Mouse (Mus musculus): ENCODE measurements around the gene Etfa. TPM values are rescaled to one million over a fixed set of nuclear protein-coding genes. Genes with fewer than 3 reads are reported as not detected.

Gene Etfa
- polyA plus RNA-seq, 1 experiment from 2014 or later: 396 TPM

- Histone ChIP-seq H3K4me2 (ENCODE audit: low read length) (no peak overlapping the region), H3K4me3 (ENCODE audit: control insufficient read depth in 1 of 2, insufficient read depth in 1 of 2, low read depth in 1 of 2, low read length in 2 of 2) (no peak overlapping the region), H3K9ac (ENCODE audit: low read length) (no peak overlapping the region), H3K4me1 (ENCODE audit: control insufficient read depth in 2 of 2, insufficient read depth in 2 of 2, low read length in 2 of 2) (peaks cover 4% of the 10 kb centered on the region in 2 experiments; a peak in 1 of 4 replicates), H3K36me3 (ENCODE audit: control insufficient read depth, insufficient read depth, low read length) (no peaks in the 10 kb centered on the region), H3K27me3 (ENCODE audit: control insufficient read depth, insufficient read depth, low read length) (0 out of 2 replicates have a peak, but pooled peaks cover 9% of the 10 kb centered on the region), H3K27ac (replicated peaks in 1 of 2; ENCODE audit: control insufficient read depth in 1 of 2, insufficient read depth in 1 of 2, low read depth in 2 of 2, low read length in 2 of 2) (no peak overlapping the region), H3K9me3 (ENCODE audit: control insufficient read depth, low read length) (no peaks in the 10 kb centered on the region)
- 85% methylated on average over 5 of the region's 5 CpGs for WGBS
- ATAC-seq (ENCODE audit: insufficient number of reproducible peaks, insufficient read depth, low FRiP score, low read depth): no peak
Measured at GRCm38 (mm10) chr9:55433875-55434274, 78.2 kb downstream of the Etfa start.

- 55% methylated on average over 14 of the region's 14 CpGs for WGBS
- Histone ChIP-seq H3K27ac (replicated peaks in 1 of 2; ENCODE audit: control insufficient read depth in 1 of 2, insufficient read depth in 1 of 2, low read depth in 2 of 2, low read length in 2 of 2) (no peak overlapping the region), H3K9ac (ENCODE audit: low read length) (no peak overlapping the region), H3K36me3 (ENCODE audit: control insufficient read depth, insufficient read depth, low read length) (no peaks in the 10 kb centered on the region), H3K9me3 (ENCODE audit: control insufficient read depth, low read length) (no peaks in the 10 kb centered on the region), H3K4me3 (ENCODE audit: control insufficient read depth in 1 of 2, insufficient read depth in 1 of 2, low read depth in 1 of 2, low read length in 2 of 2) (no peak overlapping the region), H3K27me3 (ENCODE audit: control insufficient read depth, insufficient read depth, low read length) (0 out of 2 replicates have a peak, but pooled peaks cover 9% of the 10 kb centered on the region), H3K4me2 (ENCODE audit: low read length) (no peak overlapping the region), H3K4me1 (ENCODE audit: control insufficient read depth in 2 of 2, insufficient read depth in 2 of 2, low read length in 2 of 2) (peaks cover 4% of the 10 kb centered on the region in 2 experiments; a peak in 1 of 4 replicates)
- ATAC-seq (ENCODE audit: insufficient number of reproducible peaks, insufficient read depth, low FRiP score, low read depth): no peak
Measured at GRCm38 (mm10) chr9:55432306-55433289, 79.4 kb downstream of the Etfa start.

- Histone ChIP-seq H3K4me3 (ENCODE audit: control insufficient read depth in 1 of 2, insufficient read depth in 1 of 2, low read depth in 1 of 2, low read length in 2 of 2) (0 out of 4 replicates have a peak overlapping the region, but pooled peaks of 1 of the 2 experiments have one; percentile 1), H3K9me3 (ENCODE audit: control insufficient read depth, low read length) (no peaks in the 10 kb centered on the region), H3K4me2 (ENCODE audit: low read length) (peak overlapping the region; percentile 51)
Measured at GRCm38 (mm10) chr9:55430133-55430532, 81.9 kb downstream of the Etfa start.

GRCm38 (mm10) chr9:55429242-55429975 lies 82.6 kb downstream of the Etfa start:
- H3K9me3 ChIP-seq (ENCODE audit: control insufficient read depth, low read length): no peaks in the 10 kb centered on the region
- ATAC-seq (ENCODE audit: insufficient number of reproducible peaks, insufficient read depth, low FRiP score, low read depth): no peak
- H3K27me3 ChIP-seq (ENCODE audit: control insufficient read depth, insufficient read depth, low read length): 0 out of 2 replicates have a peak, but pooled peaks cover 9% of the 10 kb centered on the region
- no peaks in the 10 kb centered on the region for H3K36me3 ChIP-seq (ENCODE audit: control insufficient read depth, insufficient read depth, low read length)
- H3K27ac ChIP-seq (replicated peaks in 1 of 2; ENCODE audit: control insufficient read depth in 1 of 2, insufficient read depth in 1 of 2, low read depth in 2 of 2, low read length in 2 of 2): no peak overlapping the region
- H3K4me2 ChIP-seq (ENCODE audit: low read length): peak overlapping the region; percentile 51; the same call in 1 of the 2 replicates
- H3K4me1 ChIP-seq (ENCODE audit: control insufficient read depth in 2 of 2, insufficient read depth in 2 of 2, low read length in 2 of 2): peaks cover 4% of the 10 kb centered on the region in 2 experiments; a peak in 1 of 4 replicates
- H3K9ac ChIP-seq (ENCODE audit: low read length): no peak overlapping the region
- WGBS: 31% methylated on average over 12 of the region's 12 CpGs
- H3K4me3 ChIP-seq (ENCODE audit: control insufficient read depth in 1 of 2, insufficient read depth in 1 of 2, low read depth in 1 of 2, low read length in 2 of 2): no peak overlapping the region

More at GRCm38 (mm10) chr9:55430133-55430532, 81.9 kb downstream of the Etfa start:
- H3K27me3 ChIP-seq (ENCODE audit: control insufficient read depth, insufficient read depth, low read length): 0 out of 2 replicates have a peak, but pooled peaks cover 9% of the 10 kb centered on the region
- H3K36me3 ChIP-seq (ENCODE audit: control insufficient read depth, insufficient read depth, low read length): no peaks in the 10 kb centered on the region
- 13% methylated on average over 20 of the region's 20 CpGs for WGBS
- no peak overlapping the region for H3K27ac ChIP-seq (replicated peaks in 1 of 2; ENCODE audit: control insufficient read depth in 1 of 2, insufficient read depth in 1 of 2, low read depth in 2 of 2, low read length in 2 of 2)
- peaks cover 4% of the 10 kb centered on the region in 2 experiments; a peak in 1 of 4 replicates for H3K4me1 ChIP-seq (ENCODE audit: control insufficient read depth in 2 of 2, insufficient read depth in 2 of 2, low read length in 2 of 2)
- no peak overlapping the region; the same call in 1 of the 2 replicates for H3K9ac ChIP-seq (ENCODE audit: low read length)
- ATAC-seq (ENCODE audit: insufficient number of reproducible peaks, insufficient read depth, low FRiP score, low read depth): no peak

- Histone ChIP-seq H3K9me3 (ENCODE audit: control insufficient read depth, low read length) (0 out of 2 replicates have a peak, but pooled peaks cover 11% of the 10 kb centered on the region), H3K27me3 (ENCODE audit: control insufficient read depth, insufficient read depth, low read length) (0 out of 2 replicates have a peak, but pooled peaks cover 8% of the 10 kb centered on the region), H3K4me1 (ENCODE audit: control insufficient read depth in 2 of 2, insufficient read depth in 2 of 2, low read length in 2 of 2) (peaks cover 4% of the 10 kb centered on the region in 2 experiments; a peak in 1 of 4 replicates), H3K27ac (replicated peaks in 1 of 2; ENCODE audit: control insufficient read depth in 1 of 2, insufficient read depth in 1 of 2, low read depth in 2 of 2, low read length in 2 of 2) (no peak overlapping the region), H3K4me2 (ENCODE audit: low read length) (no peak overlapping the region), H3K36me3 (ENCODE audit: control insufficient read depth, insufficient read depth, low read length) (no peaks in the 10 kb centered on the region), H3K9ac (ENCODE audit: low read length) (no peak overlapping the region), H3K4me3 (ENCODE audit: control insufficient read depth in 1 of 2, insufficient read depth in 1 of 2, low read depth in 1 of 2, low read length in 2 of 2) (no peak overlapping the region)
- WGBS: 55% methylated on average over 7 of the region's 7 CpGs
- ATAC-seq (ENCODE audit: insufficient number of reproducible peaks, insufficient read depth, low FRiP score, low read depth): no peak
Measured at GRCm38 (mm10) chr9:55425271-55425810, 86.7 kb downstream of the Etfa start.

GRCm38 (mm10) chr9:55423451-55424424 lies 88.3 kb downstream of the Etfa start:
- ATAC-seq (ENCODE audit: insufficient number of reproducible peaks, insufficient read depth, low FRiP score, low read depth): no peak
- Histone ChIP-seq H3K9me3 (ENCODE audit: control insufficient read depth, low read length) (0 out of 2 replicates have a peak, but pooled peaks cover 11% of the 10 kb centered on the region), H3K27me3 (ENCODE audit: control insufficient read depth, insufficient read depth, low read length) (peaks cover 9% of the 10 kb centered on the region), H3K9ac (ENCODE audit: low read length) (no peak overlapping the region), H3K4me1 (ENCODE audit: control insufficient read depth in 2 of 2, insufficient read depth in 2 of 2, low read length in 2 of 2) (no peaks in the 10 kb centered on the region), H3K27ac (replicated peaks in 1 of 2; ENCODE audit: control insufficient read depth in 1 of 2, insufficient read depth in 1 of 2, low read depth in 2 of 2, low read length in 2 of 2) (no peak overlapping the region), H3K36me3 (ENCODE audit: control insufficient read depth, insufficient read depth, low read length) (no peaks in the 10 kb centered on the region), H3K4me2 (ENCODE audit: low read length) (no peak overlapping the region), H3K4me3 (ENCODE audit: control insufficient read depth in 1 of 2, insufficient read depth in 1 of 2, low read depth in 1 of 2, low read length in 2 of 2) (no peak overlapping the region)
- 79% methylated on average over 14 of the region's 14 CpGs for WGBS
